25 mouse cellular contexts compared by ENCODE assay signal in the genomic region with DNA sequence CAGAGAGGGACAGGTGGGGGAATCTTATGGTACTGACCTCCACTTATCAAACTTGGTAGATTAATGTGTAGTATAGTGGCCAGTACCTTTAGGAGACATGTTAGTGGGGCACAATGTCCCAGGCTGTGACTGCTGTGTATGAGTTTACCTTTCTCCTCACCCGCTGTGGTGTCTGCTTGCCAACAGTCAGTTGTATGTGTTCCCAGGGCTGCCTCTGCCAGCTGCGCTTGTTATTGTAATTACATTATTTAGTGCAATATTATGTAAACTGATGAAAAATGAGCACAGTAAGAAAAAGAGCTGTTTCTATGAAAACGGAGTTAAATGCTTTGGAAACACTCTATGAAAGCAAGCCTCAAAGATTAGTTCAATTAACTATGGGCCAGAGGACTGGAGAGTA.
A peak's percentile ranks its signal among the peaks of the same experiment; 100 is the strongest.
DNase-seq lines count a peak whose midpoint lies in the region; ATAC-seq and TF ChIP-seq lines count a peak whose summit lies in the region.
"Had no signal": no experiment of that assay in that cellular context is flagged by ENCODE, and none has a peak within 500 bp of the region (broad histone marks: within the 10 kb centered on the region; RNA-seq: fewer than 3 reads in every experiment).

No protein-coding gene starts in this region.

- no peaks in the 10 kb centered on the region for H3K9me3 ChIP-seq in forebrain, embryonic 16.5 days (ENCODE audit: control insufficient read depth, low read length)
- no peaks in the 10 kb centered on the region for H3K9me3 ChIP-seq in forebrain, embryonic 13.5 days (replicated peaks)
- no peaks in the 10 kb centered on the region for H3K9me3 ChIP-seq in hindbrain, embryonic 16.5 days (ENCODE audit: control insufficient read depth, low read length)
- no peaks in the 10 kb centered on the region for H3K9me3 ChIP-seq in hindbrain, embryonic 13.5 days
- H3K9me3 ChIP-seq in neural tube, embryonic 15.5 days (replicated peaks) = no peaks in the 10 kb centered on the region
- H3K9me3 ChIP-seq: embryonic facial prominence, embryonic 10.5 days; embryonic facial prominence, embryonic 13.5 days; heart, embryonic 10.5 days; heart, embryonic 13.5 days; hindbrain, embryonic 12.5 days; intestine, embryonic 15.5 days had no signal

- H3K4me1 ChIP-seq in forebrain, embryonic 16.5 days (replicated peaks; ENCODE audit: control insufficient read depth, insufficient read depth, low read length) = peaks cover 12% of the 10 kb centered on the region
- H3K4me1 ChIP-seq in forebrain, embryonic 13.5 days = 0 out of 2 replicates have a peak, but pooled peaks cover 4% of the 10 kb centered on the region
- H3K4me1 ChIP-seq in hindbrain, embryonic 16.5 days (ENCODE audit: control insufficient read depth, insufficient read depth, low read depth, low read length) = peaks cover 6% of the 10 kb centered on the region
- H3K4me1 ChIP-seq in hindbrain, embryonic 13.5 days (replicated peaks) = peaks cover 12% of the 10 kb centered on the region; the same call in 1 of the 2 replicates
- H3K4me1 ChIP-seq in neural tube, embryonic 15.5 days = peaks cover 16% of the 10 kb centered on the region
- H3K4me1 ChIP-seq: embryonic facial prominence, embryonic 10.5 days; embryonic facial prominence, embryonic 13.5 days; heart, embryonic 10.5 days; heart, embryonic 13.5 days; hindbrain, embryonic 12.5 days; intestine, embryonic 15.5 days had no signal

- no peak for TF ChIP-seq CTCF in brain, embryonic 14.5 days (IDR thresholded peaks at IDR 0.05; ENCODE audit: borderline replicate concordance, extremely low read depth, insufficient read depth, insufficient read length)

- no peak overlapping the region for H3K4me3 ChIP-seq in forebrain, embryonic 16.5 days (replicated peaks; ENCODE audit: low read length)
- H3K4me3 ChIP-seq in forebrain, embryonic 13.5 days = no peak overlapping the region
- no peak overlapping the region for H3K4me3 ChIP-seq in hindbrain, embryonic 16.5 days (ENCODE audit: low read length)
- no peak overlapping the region for H3K4me3 ChIP-seq in hindbrain, embryonic 13.5 days
- no peak overlapping the region for H3K4me3 ChIP-seq in neural tube, embryonic 15.5 days (replicated peaks)
- H3K4me3 ChIP-seq: embryonic facial prominence, embryonic 10.5 days; embryonic facial prominence, embryonic 13.5 days; erythroblast, embryonic 14.5 days; heart, adult 2 months; heart, embryonic 10.5 days; heart, embryonic 13.5 days; hindbrain, embryonic 12.5 days; intestine, embryonic 15.5 days had no signal

- no peak overlapping the region for H3K4me2 ChIP-seq in forebrain, embryonic 16.5 days (ENCODE audit: low read length)
- no peak overlapping the region for H3K4me2 ChIP-seq in forebrain, embryonic 13.5 days
- H3K4me2 ChIP-seq in hindbrain, embryonic 16.5 days (ENCODE audit: low read length) = no peak overlapping the region
- H3K4me2 ChIP-seq in hindbrain, embryonic 13.5 days = no peak overlapping the region
- H3K4me2 ChIP-seq in neural tube, embryonic 15.5 days = no peak overlapping the region
- H3K4me2 ChIP-seq: embryonic facial prominence, embryonic 13.5 days; heart, embryonic 13.5 days; hindbrain, embryonic 12.5 days; intestine, embryonic 15.5 days had no signal

- 51% methylated on average over 3 of the region's 3 CpGs for WGBS in forebrain, embryonic 16.5 days
- 73% methylated on average over 3 of the region's 3 CpGs for WGBS in forebrain, embryonic 13.5 days
- WGBS in hindbrain, embryonic 16.5 days = 64% methylated on average over 3 of the region's 3 CpGs
- WGBS in hindbrain, embryonic 13.5 days = 73% methylated on average over 3 of the region's 3 CpGs
- 51% methylated on average over 3 of the region's 3 CpGs for WGBS in neural tube, embryonic 15.5 days

- DNase-seq in brain, embryonic 14.5 days (ENCODE audit: low read depth) = peak; percentile 37
- DNase-seq: adrenal gland, adult 2 months; adrenal gland, postnatal 14 days; cerebellum, adult 11-12 months; cerebellum, adult 8-10 months; cerebellum, postnatal 10 days; cerebellum, postnatal 36 days; embryo, embryonic 11 days; gastrocnemius, postnatal 25 days; heart, adult 2 months; heart, postnatal 14 days; kidney, adult 11 months had no signal

- TF ChIP-seq POLR2A in brain, embryonic 14.5 days (IDR thresholded peaks at IDR 0.05; ENCODE audit: borderline replicate concordance, extremely low read depth, insufficient read depth, insufficient read length, poor library complexity, severe bottlenecking) = no peak

- H3K27ac ChIP-seq in forebrain, embryonic 16.5 days (ENCODE audit: low read length) = no peak overlapping the region
- H3K27ac ChIP-seq in forebrain, embryonic 13.5 days = no peak overlapping the region
- H3K27ac ChIP-seq in hindbrain, embryonic 16.5 days (ENCODE audit: low read depth, low read length) = no peak overlapping the region
- no peak overlapping the region; the same call in 1 of the 2 replicates for H3K27ac ChIP-seq in hindbrain, embryonic 13.5 days
- H3K27ac ChIP-seq in neural tube, embryonic 15.5 days (replicated peaks) = peak overlapping the region; percentile 33; the same call in 1 of the 2 replicates
- H3K27ac ChIP-seq: embryonic facial prominence, embryonic 10.5 days; embryonic facial prominence, embryonic 13.5 days; heart, adult 2 months; heart, embryonic 10.5 days; heart, embryonic 13.5 days; hindbrain, embryonic 12.5 days; intestine, embryonic 15.5 days had no signal

- 0 out of 2 replicates have a peak, but pooled peaks have one; percentile 28 for ATAC-seq in forebrain, embryonic 16.5 days
- ATAC-seq in forebrain, embryonic 13.5 days = no peak
- 0 out of 2 replicates have a peak, but pooled peaks have one; percentile 37 for ATAC-seq in hindbrain, embryonic 16.5 days
- ATAC-seq in hindbrain, embryonic 13.5 days (ENCODE audit: low FRiP score) = no peak
- no peak for ATAC-seq in neural tube, embryonic 15.5 days (ENCODE audit: low FRiP score)
- ATAC-seq: CD4-positive, CD25-positive, alpha-beta regulatory T cell, adult 4 months; intestine, embryonic 15.5 days had no signal

- H3K27me3 ChIP-seq in forebrain, embryonic 16.5 days (replicated peaks; ENCODE audit: control insufficient read depth, insufficient read depth, low read length) = no peaks in the 10 kb centered on the region
- no peaks in the 10 kb centered on the region for H3K27me3 ChIP-seq in forebrain, embryonic 13.5 days
- H3K27me3 ChIP-seq in hindbrain, embryonic 16.5 days (replicated peaks; ENCODE audit: control insufficient read depth, insufficient read depth, low read length) = no peaks in the 10 kb centered on the region
- no peaks in the 10 kb centered on the region for H3K27me3 ChIP-seq in hindbrain, embryonic 13.5 days
- no peaks in the 10 kb centered on the region for H3K27me3 ChIP-seq in neural tube, embryonic 15.5 days (replicated peaks)
- H3K27me3 ChIP-seq: embryonic facial prominence, embryonic 13.5 days; heart, embryonic 13.5 days; hindbrain, embryonic 12.5 days; intestine, embryonic 15.5 days had no signal

- H3K9ac ChIP-seq in forebrain, embryonic 16.5 days (replicated peaks; ENCODE audit: low read depth, low read length) = no peak overlapping the region
- H3K9ac ChIP-seq in forebrain, embryonic 13.5 days = no peak overlapping the region
- no peak overlapping the region for H3K9ac ChIP-seq in hindbrain, embryonic 16.5 days (ENCODE audit: low read depth, low read length)
- no peak overlapping the region for H3K9ac ChIP-seq in hindbrain, embryonic 13.5 days
- no peak overlapping the region for H3K9ac ChIP-seq in neural tube, embryonic 15.5 days (replicated peaks)
- H3K9ac ChIP-seq: embryonic facial prominence, embryonic 13.5 days; heart, embryonic 13.5 days; hindbrain, embryonic 12.5 days; intestine, embryonic 15.5 days had no signal

- H3K36me3 ChIP-seq in forebrain, embryonic 16.5 days (ENCODE audit: control insufficient read depth, insufficient read depth) = no peaks in the 10 kb centered on the region
- no peaks in the 10 kb centered on the region for H3K36me3 ChIP-seq in forebrain, embryonic 13.5 days (ENCODE audit: poor library complexity, severe bottlenecking)
- H3K36me3 ChIP-seq in hindbrain, embryonic 16.5 days (ENCODE audit: control insufficient read depth, insufficient read depth, low read length) = no peaks in the 10 kb centered on the region
- H3K36me3 ChIP-seq in hindbrain, embryonic 13.5 days = no peaks in the 10 kb centered on the region
- H3K36me3 ChIP-seq in neural tube, embryonic 15.5 days = no peaks in the 10 kb centered on the region
- H3K36me3 ChIP-seq: embryonic facial prominence, embryonic 10.5 days; embryonic facial prominence, embryonic 13.5 days; heart, embryonic 10.5 days; heart, embryonic 13.5 days; hindbrain, embryonic 12.5 days; intestine, embryonic 15.5 days had no signal

Comparison
In these comparisons a context has a peak if more than half of its experiments do, and no peak if none do; other contexts are left out.
1. ATAC-seq: peak in forebrain, embryonic 16.5 days (single experiment) and hindbrain, embryonic 16.5 days (single experiment); none in forebrain, embryonic 13.5 days (single experiment), hindbrain, embryonic 13.5 days (single experiment) and neural tube, embryonic 15.5 days (single experiment).